Mouse (Mus musculus) heart, embryonic 16.5 days (tissue): Measurements from ENCODE around the gene Peak1. TPM values are rescaled to one million over a fixed set of nuclear protein-coding genes. Genes with fewer than 3 reads are reported as not detected.

Source experiments
- ATAC-seq: fragments of 200-750 bp; cut with Nextera tagmentation; replicated peaks from 2 replicates; pipeline ENCODE4 v1.8.0; 2017; ENCODE audit warnings: moderate number of reproducible peaks; ENCODE audit not compliant: insufficient read depth, low FRiP score; ENCODE audit errors: extremely low read depth
- H3K27ac ChIP-seq: fragments of 300-500 bp; sonication (generic); 2 replicates; pipeline ENCODE4 v1.5.1; 2014; ENCODE audit warnings: mild to moderate bottlenecking, low read length, control low read depth, moderate library complexity
- H3K27me3 ChIP-seq: fragments of 300-500 bp; sonication (generic); 2 replicates; pipeline ENCODE4 v1.6.1; 2014; ENCODE audit warnings: low read length, mixed read lengths; ENCODE audit not compliant: control insufficient read depth, insufficient read depth
- H3K36me3 ChIP-seq: fragments of 300-500 bp; sonication (generic); 2 replicates; pipeline ENCODE4 v1.6.1; 2014; ENCODE audit not compliant: control insufficient read depth, insufficient read depth
- H3K4me1 ChIP-seq: fragments of 300-500 bp; sonication (generic); 2 replicates; pipeline ENCODE4 v1.6.1; 2014; ENCODE audit warnings: low read length, mixed read lengths; ENCODE audit not compliant: control insufficient read depth, insufficient read depth
- H3K4me2 ChIP-seq: fragments of 300-500 bp; sonication (generic); 2 replicates; pipeline ENCODE4 v1.6.1; 2014; ENCODE audit warnings: low read depth, mild to moderate bottlenecking, control low read depth, low read length
- H3K4me3 ChIP-seq: fragments of 300-500 bp; sonication (generic); 2 replicates; pipeline ENCODE4 v1.5.1; 2014; ENCODE audit warnings: mild to moderate bottlenecking, control low read depth, low read length
- H3K9ac ChIP-seq: fragments of 300-500 bp; sonication (generic); 2 replicates; pipeline ENCODE4 v1.6.1; 2014; ENCODE audit warnings: low read length, control low read depth
- H3K9me3 ChIP-seq: fragments of 300-500 bp; sonication (generic); replicated peaks from 2 replicates; pipeline ENCODE4 v1.6.1; 2016; ENCODE audit warnings: low read length; ENCODE audit not compliant: control insufficient read depth
- WGBS: fragments of 180-500 bp; shearing (Covaris S2); extraction: QIAGEN DNeasy Blood & Tissue Kit; methylation state at CpG from one replicate; pipeline ENCODE4 v1.1.7; 2014; 5-methylcytosine and 5-hydroxymethylcytosine counted together
- polyA plus RNA-seq: library from polyadenylated mRNA; unstranded; fragments of >200 nt; fragmentation: Nextera tagmentation; extraction: Ambion mirVana; gene quantifications from 2 replicates; pipeline ENCODE4 v1.2.1, GENCODE M21; 2015

Peak1 gene
- polyA plus RNA-seq, 1 experiment from 2014 or later: 12.8 TPM

GRCm38 (mm10) chr9:56304526-56304925 lies 113.3 kb downstream of the Peak1 start:
- Histone ChIP-seq H3K27me3 (no peaks in the 10 kb centered on the region), H3K27ac (no peak overlapping the region), H3K4me2 (no peak overlapping the region), H3K9me3 (no peaks in the 10 kb centered on the region), H3K9ac (no peak overlapping the region), H3K36me3 (no peaks in the 10 kb centered on the region), H3K4me3 (no peak overlapping the region), H3K4me1 (peaks cover 6% of the 10 kb centered on the region; the same call in 1 of the 2 replicates)
- 89% methylated on average over 2 of the region's 2 CpGs for WGBS
- no peak for ATAC-seq

GRCm38 (mm10) chr9:56302921-56303465 lies 114.9 kb downstream of the Peak1 start:
- H3K27ac ChIP-seq: peak overlapping the region; percentile 8; the same call in 1 of the 2 replicates

GRCm38 (mm10) chr9:56290019-56290418 lies 127.8 kb downstream of the Peak1 start:
- no peak for ATAC-seq
- Histone ChIP-seq H3K4me3 (no peak overlapping the region), H3K9ac (no peak overlapping the region), H3K4me1 (no peaks in the 10 kb centered on the region), H3K27me3 (no peaks in the 10 kb centered on the region), H3K36me3 (no peaks in the 10 kb centered on the region), H3K4me2 (no peak overlapping the region), H3K27ac (no peak overlapping the region), H3K9me3 (no peaks in the 10 kb centered on the region)
- WGBS: 70% methylated on average over 2 of the region's 2 CpGs

More at GRCm38 (mm10) chr9:56302921-56303465, 114.9 kb downstream of the Peak1 start:
- ATAC-seq: no peak
- 61% methylated on average over 3 of the region's 3 CpGs for WGBS
- peaks cover 12% of the 10 kb centered on the region for H3K4me1 ChIP-seq
- H3K9me3 ChIP-seq: no peaks in the 10 kb centered on the region
- no peak overlapping the region for H3K9ac ChIP-seq
- no peaks in the 10 kb centered on the region for H3K27me3 ChIP-seq
- H3K36me3 ChIP-seq: no peaks in the 10 kb centered on the region
- no peak overlapping the region for H3K4me3 ChIP-seq
- H3K4me2 ChIP-seq: no peak overlapping the region

GRCm38 (mm10) chr9:56282481-56282880 lies 135.4 kb downstream of the Peak1 start:
- H3K4me2 ChIP-seq: no peak overlapping the region
- H3K27ac ChIP-seq: no peak overlapping the region
- H3K9ac ChIP-seq: no peak overlapping the region
- no peaks in the 10 kb centered on the region for H3K9me3 ChIP-seq
- H3K27me3 ChIP-seq: no peaks in the 10 kb centered on the region
- no peak overlapping the region for H3K4me3 ChIP-seq
- peaks cover under 1% of the 10 kb centered on the region; the same call in 1 of the 2 replicates for H3K36me3 ChIP-seq
- H3K4me1 ChIP-seq: peaks cover 8% of the 10 kb centered on the region; the same call in 1 of the 2 replicates
- 81% methylated on average over 5 of the region's 5 CpGs for WGBS
- ATAC-seq: no peak

- Histone ChIP-seq H3K4me3 (no peak overlapping the region), H3K9me3 (no peaks in the 10 kb centered on the region), H3K27me3 (no peaks in the 10 kb centered on the region), H3K27ac (no peak overlapping the region), H3K36me3 (peaks cover 9% of the 10 kb centered on the region; the same call in 1 of the 2 replicates), H3K4me1 (no peaks in the 10 kb centered on the region), H3K9ac (no peak overlapping the region), H3K4me2 (no peak overlapping the region)
- ATAC-seq: no peak
- 88% methylated on average over 3 of the region's 3 CpGs for WGBS
These were observed 144.3 kb downstream of the Peak1 start for GRCm38 (mm10) chr9:56273576-56273975.

GRCm38 (mm10) chr9:56272247-56272598 lies 145.6 kb downstream of the Peak1 start:
- H3K27ac ChIP-seq: no peak overlapping the region
- H3K4me3 ChIP-seq: no peak overlapping the region
- no peaks in the 10 kb centered on the region for H3K4me1 ChIP-seq
- peaks cover 6% of the 10 kb centered on the region; the same call in 1 of the 2 replicates for H3K36me3 ChIP-seq
- no peak overlapping the region for H3K9ac ChIP-seq
- H3K9me3 ChIP-seq: no peaks in the 10 kb centered on the region
- no peaks in the 10 kb centered on the region for H3K27me3 ChIP-seq
- no peak overlapping the region for H3K4me2 ChIP-seq
- WGBS: 40% methylated on average over 2 of the region's 2 CpGs
- no peak for ATAC-seq

GRCm38 (mm10) chr9:56271326-56272246 lies 146.3 kb downstream of the Peak1 start:
- 83% methylated on average over 21 of the region's 21 CpGs for WGBS
- Histone ChIP-seq H3K9me3 (no peaks in the 10 kb centered on the region), H3K9ac (no peak overlapping the region), H3K27me3 (no peaks in the 10 kb centered on the region), H3K36me3 (peaks cover 4% of the 10 kb centered on the region; the same call in 1 of the 2 replicates), H3K4me2 (no peak overlapping the region), H3K4me1 (peaks cover 4% of the 10 kb centered on the region), H3K27ac (no peak overlapping the region), H3K4me3 (no peak overlapping the region)
- ATAC-seq: no peak

GRCm38 (mm10) chr9:56269101-56269500 lies 148.8 kb downstream of the Peak1 start:
- no peak for ATAC-seq
- H3K4me2 ChIP-seq: no peak overlapping the region
- H3K27me3 ChIP-seq: no peaks in the 10 kb centered on the region
- no peaks in the 10 kb centered on the region for H3K9me3 ChIP-seq
- H3K4me3 ChIP-seq: no peak overlapping the region
- H3K9ac ChIP-seq: no peak overlapping the region
- H3K36me3 ChIP-seq: peaks cover 4% of the 10 kb centered on the region; the same call in 1 of the 2 replicates
- H3K4me1 ChIP-seq: peaks cover 24% of the 10 kb centered on the region
- 64% methylated on average over 3 of the region's 3 CpGs for WGBS
- no peak overlapping the region for H3K27ac ChIP-seq

GRCm38 (mm10) chr9:56266200-56266815 lies 151.6 kb downstream of the Peak1 start:
- WGBS: 62% methylated on average over 7 of the region's 7 CpGs
- no peak for ATAC-seq

More at GRCm38 (mm10) chr9:56266200-56266815, 151.6 kb downstream of the Peak1 start:
- Histone ChIP-seq H3K27ac (peak overlapping the region; percentile 60), H3K4me3 (no peak overlapping the region), H3K27me3 (no peaks in the 10 kb centered on the region), H3K4me2 (no peak overlapping the region), H3K4me1 (peaks cover 31% of the 10 kb centered on the region), H3K36me3 (no peaks in the 10 kb centered on the region), H3K9ac (no peak overlapping the region), H3K9me3 (no peaks in the 10 kb centered on the region)
